Mouse (Mus musculus) gastrocnemius, adult 18-20 months (tissue): Measurements from ENCODE around the gene Psmg1. TPM values are rescaled to one million over a fixed set of nuclear protein-coding genes. Genes with fewer than 3 reads are reported as not detected.
"Not testable (repeated sequence)": the region's sequence is repeated elsewhere in the genome, so short reads cannot be mapped to it uniquely, and the experiment has no call there.

Experiments used
- DNase-seq: peaks from one replicate; pipeline ENCODE4 v3.0.0; 2021; ENCODE audit warnings: low spot score
- microRNA-seq: library from miRNA; unstranded; fragments of <30 nt; microRNA quantifications from one replicate; pipeline ENCODE4 v1.2.0, GENCODE M21; 2021
- total RNA-seq, 2 experiments: library from RNA; stranded (reverse); gene quantifications; 2 replicates each; pipeline ENCODE4 v1.2.3; 2021

Psmg1 gene
- total RNA-seq, 2 experiments from 2014 or later, result 11.6 to 12.3 TPM

- not testable (repeated sequence) for DNase-seq
Observed at GRCm38 (mm10) chr16:95960689-95961088, 30.1 kb downstream of the Psmg1 start.

DNA sequence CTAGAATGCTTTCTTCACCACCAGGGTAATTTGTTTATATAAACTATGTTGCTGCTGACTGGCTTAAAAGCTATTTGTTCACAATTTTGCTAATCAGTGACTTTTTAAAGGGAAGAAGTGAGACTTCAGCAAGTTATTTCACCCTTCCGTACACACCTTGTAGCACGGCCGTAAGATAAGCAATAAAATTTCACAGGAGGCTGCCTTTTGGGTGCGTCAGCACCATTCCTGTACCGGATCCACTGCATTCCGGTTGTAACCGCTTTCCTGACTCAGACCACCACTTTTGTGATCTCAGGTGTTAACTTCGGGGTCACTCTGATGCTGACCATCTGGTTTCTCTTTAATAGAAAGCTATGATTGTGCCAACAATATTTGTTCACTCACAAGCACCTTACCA lies 32.7 kb downstream of the Psmg1 start:
- no peak for DNase-seq

GRCm38 (mm10) chr16:95956618-95957017 lies 34.1 kb downstream of the Psmg1 start:
- no peak for DNase-seq

GRCm38 (mm10) chr16:95955716-95956346 lies 34.9 kb downstream of the Psmg1 start:
- no peak for DNase-seq

GRCm38 (mm10) chr16:95954341-95954740 lies 36.4 kb downstream of the Psmg1 start:
- no peak for DNase-seq

DNA sequence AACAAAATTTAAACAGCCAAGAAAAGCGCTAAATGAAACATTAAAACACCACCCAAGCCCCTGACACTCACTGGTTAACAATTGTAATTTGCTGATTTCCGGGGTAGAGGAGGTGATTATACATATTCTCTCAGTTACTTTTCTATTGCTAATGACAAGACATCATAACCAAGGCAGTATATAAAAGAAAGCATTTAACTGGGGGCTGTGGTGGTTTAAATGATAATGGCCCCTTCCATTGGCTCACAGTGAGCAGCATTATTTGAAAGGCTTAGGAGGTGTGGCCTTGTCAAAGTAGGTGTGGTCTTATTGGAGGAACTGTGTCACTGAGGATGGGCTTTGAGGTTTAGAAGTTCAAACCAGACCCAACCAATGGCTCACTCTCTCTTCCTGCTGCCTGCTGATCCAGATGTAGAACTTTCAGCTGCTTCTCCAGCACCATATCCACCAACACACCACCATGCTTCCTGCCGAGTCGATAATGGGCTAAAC lies 37.6 kb downstream of the Psmg1 start:
- DNase-seq, result no peak

- DNase-seq, result no peak
Observed at GRCm38 (mm10) chr16:95951471-95951870, 39.3 kb downstream of the Psmg1 start.

DNA sequence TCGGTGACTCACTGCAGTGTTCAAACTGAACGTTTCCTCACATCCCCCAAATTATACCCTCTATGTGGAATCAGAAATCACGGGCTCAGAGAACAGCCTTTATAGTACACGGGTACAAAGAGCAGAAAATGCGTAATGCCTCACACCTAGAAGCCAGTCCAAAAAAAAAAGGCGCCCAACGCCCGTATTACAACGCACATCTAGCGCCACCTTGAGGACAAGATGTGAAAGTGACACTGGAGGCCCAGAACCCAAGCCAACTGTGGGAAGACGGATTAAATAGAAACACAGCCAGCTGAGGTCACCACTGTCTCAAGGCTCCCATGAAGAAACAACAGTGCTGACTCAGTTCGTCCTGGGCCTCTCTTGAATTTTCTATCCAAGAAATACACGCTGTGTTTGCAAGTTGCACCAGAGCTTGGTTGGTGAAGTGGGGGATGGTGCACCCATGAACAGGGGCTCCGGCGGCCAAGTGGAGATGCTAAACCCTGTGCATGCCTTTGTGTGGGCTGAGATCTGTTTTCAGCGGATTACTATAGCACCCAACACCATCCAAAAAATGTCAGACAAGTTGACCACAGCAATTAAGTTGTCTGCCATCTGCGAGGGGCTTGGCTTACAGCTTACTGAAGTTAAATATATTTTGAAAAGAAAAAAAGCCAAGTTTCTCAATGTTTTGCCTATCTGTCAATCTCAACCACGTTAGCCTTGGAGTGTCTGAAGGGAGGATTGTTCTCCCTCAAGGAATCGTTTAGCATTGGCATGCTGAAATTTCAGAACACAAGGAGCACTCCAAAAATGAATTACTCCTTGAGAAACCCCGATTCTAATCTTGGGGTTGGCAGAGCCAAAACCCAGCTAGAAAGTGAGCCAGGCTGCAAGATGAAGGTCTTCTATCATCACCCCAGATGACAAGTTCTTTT lies 45.1 kb downstream of the Psmg1 start:
- peak; percentile 80 for DNase-seq

DNA sequence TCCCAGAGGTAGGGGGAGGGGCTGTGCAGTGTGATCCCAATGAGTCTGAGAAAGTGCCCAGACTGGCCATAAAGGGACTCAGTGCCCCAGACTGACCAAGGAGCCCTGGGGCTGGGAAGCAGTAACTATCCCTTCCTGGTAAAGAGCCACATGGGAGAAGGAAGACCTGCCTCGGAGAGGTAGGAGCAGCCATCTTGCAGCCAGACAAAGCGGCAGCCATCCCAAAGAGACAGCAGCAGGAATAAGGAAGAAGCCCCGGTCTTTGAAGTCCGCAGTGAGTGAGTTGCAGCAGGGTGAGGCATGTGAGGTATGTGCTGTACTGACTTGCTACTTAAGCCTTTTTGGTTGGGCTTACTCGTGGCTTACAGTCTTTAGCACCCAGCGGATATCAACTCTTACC lies 47.6 kb downstream of the Psmg1 start:
- DNase-seq, result no peak

GRCm38 (mm10) chr16:95941575-95941974 lies 49.2 kb downstream of the Psmg1 start:
- no peak for DNase-seq

DNA sequence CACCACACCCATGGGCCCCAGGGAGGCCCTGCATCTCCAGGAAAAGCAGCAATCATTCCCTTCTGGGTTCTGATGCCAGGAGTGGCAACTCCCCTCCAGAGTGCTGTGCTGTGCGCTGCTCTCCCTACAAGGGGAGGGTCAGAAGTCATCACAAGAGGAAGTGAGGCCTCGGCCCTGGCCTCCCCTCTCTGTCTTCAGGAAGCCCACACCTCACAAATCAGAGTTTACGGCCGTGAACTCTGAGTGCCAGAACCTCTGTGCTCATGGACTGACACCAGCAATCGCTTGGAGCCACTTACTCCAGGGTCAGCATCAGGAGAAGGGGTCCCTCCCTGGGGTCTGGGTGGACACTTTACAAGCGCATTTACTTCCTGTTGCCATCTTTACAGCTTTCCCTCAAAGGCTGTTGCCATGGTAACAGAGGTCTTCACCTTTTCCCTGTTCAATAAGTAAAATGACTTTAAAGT lies 55.2 kb downstream of the Psmg1 start:
- no peak for DNase-seq

DNA sequence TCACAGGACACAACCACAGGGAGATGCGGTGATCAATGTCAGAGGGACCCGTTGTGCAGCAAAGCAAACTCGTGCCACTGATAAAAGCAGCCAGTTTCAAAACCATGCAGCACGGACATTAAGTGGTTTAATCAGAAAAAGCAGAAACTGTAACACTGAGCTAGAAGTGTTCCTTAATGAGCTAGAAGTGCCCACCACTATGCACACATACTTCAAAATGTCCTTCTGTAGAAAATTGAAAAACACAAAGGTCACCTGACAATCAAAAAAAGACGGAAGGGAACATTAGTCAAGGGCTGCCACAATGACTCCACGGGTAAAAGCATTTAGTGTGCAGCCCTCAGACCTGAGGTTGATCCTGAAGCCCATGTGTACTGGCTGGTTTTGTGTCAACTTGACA lies 57.9 kb downstream of the Psmg1 start:
- DNase-seq, result no peak

DNA sequence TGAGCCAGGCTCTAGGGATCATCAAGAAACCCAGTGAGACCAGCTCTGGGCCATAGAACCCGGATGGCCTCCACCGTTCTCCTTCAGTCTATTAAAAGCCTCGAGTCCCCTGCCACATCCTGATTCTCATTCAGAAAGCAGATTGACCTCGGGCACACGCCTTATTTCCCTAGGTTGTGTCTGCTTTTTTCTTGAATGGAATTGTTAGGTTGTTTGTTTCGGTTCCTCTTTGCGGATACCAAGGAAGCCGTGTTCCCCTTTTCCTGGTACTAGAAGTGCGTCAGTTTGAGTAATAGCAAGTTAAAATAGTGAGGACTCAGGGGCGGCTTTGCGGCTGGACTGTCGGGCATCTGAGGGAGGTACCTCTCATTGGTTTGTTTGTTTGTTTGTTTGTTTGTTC lies 59.3 kb downstream of the Psmg1 start:
- no peak for DNase-seq

Small RNAs within 50 kb of the gene (microRNA-seq; reads per million reads assigned to microRNA genes)
- not detected for gene Gm27833

Other genes starting within 250 kb of the Psmg1 start
- 10 to 100 TPM; 48.7 to 51.2 TPM for gene Brwd1, start 91.6 kb upstream of the Psmg1 start, total RNA-seq
- 10 to 100 TPM; 22.7 to 33.2 TPM for gene Hmgn1, start 136.8 kb upstream of the Psmg1 start, total RNA-seq
- gene Wrb, start 154.4 kb upstream of the Psmg1 start, total RNA-seq, result 10 to 100 TPM; 12.6 to 13.0 TPM
- gene Lca5l, start 201.3 kb upstream of the Psmg1 start, total RNA-seq, result under 1 TPM; 0.55 to 0.73 TPM
- 1,000 to 10,000 TPM in 1 of 2 experiments, 100 to 1,000 TPM in 1; 908 to 1,105 TPM for gene Sh3bgr, start 209.5 kb upstream of the Psmg1 start, total RNA-seq
- gene B3galt5, start 244.8 kb upstream of the Psmg1 start, total RNA-seq, result not detected